Mouse (Mus musculus) ES-Bruce4 (cell line): Measurements from ENCODE around the gene Kcnip1.

Experiments
- CTCF ChIP-seq: IDR thresholded peaks from one replicate; pipeline ENCODE4 v1.8.1; 2011; ENCODE audit warnings: low read depth, low read length
- POLR2A ChIP-seq: IDR thresholded peaks from one replicate; pipeline ENCODE4 v1.8.1; 2011; ENCODE audit warnings: low read length; ENCODE audit not compliant: insufficient read depth

- TF ChIP-seq POLR2A (no peak), CTCF (no peak)
Measured at GRCm38 (mm10) chr11:33824739-33825138, 168.2 kb downstream of the Kcnip1 start.
